Mouse (Mus musculus): ENCODE data around the gene Gm13199. TPM values are rescaled to one million over a fixed set of nuclear protein-coding genes. Genes with fewer than 3 reads are reported as not detected.

Gene Gm13199
- total RNA-seq (2021), result 1 to 10 TPM; 1.8 to 2.1 TPM
- long read RNA-seq, result 0 reads

DNA sequence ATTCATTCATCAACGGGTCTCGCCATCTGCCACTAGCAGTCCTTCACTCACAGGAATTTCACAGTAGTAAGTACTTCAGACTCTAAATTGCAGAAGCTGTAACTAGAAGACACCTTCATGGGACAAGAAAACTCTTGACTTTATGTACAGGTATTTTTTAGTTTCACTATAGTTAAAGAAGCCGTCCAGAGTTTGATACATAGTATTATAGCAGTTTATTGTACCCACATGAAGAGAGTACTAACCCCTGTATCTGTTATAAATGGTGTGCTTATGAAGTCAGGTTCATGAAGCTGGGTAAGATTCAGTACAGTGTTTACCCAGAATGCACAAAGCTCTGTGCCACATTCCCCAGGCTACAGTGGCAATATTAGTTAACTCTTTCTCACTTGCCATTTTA is at the start of gene Gm13199:
Gene Gm13199 (minus strand): TSS at position 101 of the 400 bp plus-strand sequence.
- no peak for DNase-seq (ENCODE audit: low spot score in 2 of 2)

- DNase-seq (ENCODE audit: low spot score in 2 of 2), result peak; percentile 13 to 30
Measured at GRCm38 (mm10) chr2:5911282-5911965, 48.7 kb upstream of the Gm13199 start.

- peak; percentile 38 for DNase-seq (ENCODE audit: low spot score in 2 of 2)
Measured at GRCm38 (mm10) chr2:5906625-5907024, 43.9 kb upstream of the Gm13199 start.

- DNase-seq (ENCODE audit: low spot score in 2 of 2), result peak; percentile 35 to 50
Measured at GRCm38 (mm10) chr2:5906092-5906491, 43.4 kb upstream of the Gm13199 start.

GRCm38 (mm10) chr2:5900145-5900544 is 37.4 kb upstream of the Gm13199 start:
- DNase-seq (ENCODE audit: low spot score in 2 of 2), result peak; percentile 30 to 31

GRCm38 (mm10) chr2:5894843-5895570 is 32.3 kb upstream of the Gm13199 start, which contains the start of gene Sec61a2:
Gene Sec61a2, minus strand, starts transcription at chr2:5895432.
- peak; percentile 100 for DNase-seq (ENCODE audit: low spot score in 2 of 2)

DNA sequence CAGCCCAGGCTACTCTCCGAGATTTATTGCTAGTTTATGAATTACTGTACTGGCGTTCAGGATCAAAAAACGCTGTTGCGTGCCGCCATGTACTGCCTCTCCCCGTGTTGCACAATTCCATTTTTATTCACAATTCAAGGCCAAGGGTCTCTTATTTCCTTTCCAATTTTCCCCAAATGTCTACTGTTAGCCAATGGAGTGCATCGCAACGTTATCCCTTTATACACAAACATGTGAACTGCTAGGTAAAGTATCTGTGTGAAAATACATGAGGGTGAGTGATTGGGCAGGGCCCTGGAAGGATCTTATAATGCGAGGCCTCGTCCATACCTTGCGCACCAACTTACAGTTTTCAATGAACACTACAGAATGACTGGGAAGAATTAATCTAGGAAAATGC is 31.6 kb upstream of the Gm13199 start:
- DNase-seq (ENCODE audit: low spot score in 2 of 2), result no peak

GRCm38 (mm10) chr2:5889412-5889811 is 26.7 kb upstream of the Gm13199 start:
- DNase-seq (ENCODE audit: low spot score in 2 of 2), result no peak

- DNase-seq (ENCODE audit: low spot score in 2 of 2), result no peak
Measured at GRCm38 (mm10) chr2:5888865-5889264, 26.1 kb upstream of the Gm13199 start.

- DNase-seq (ENCODE audit: low spot score in 2 of 2), result no peak
Measured at GRCm38 (mm10) chr2:5877446-5877845, 14.7 kb upstream of the Gm13199 start.

DNA sequence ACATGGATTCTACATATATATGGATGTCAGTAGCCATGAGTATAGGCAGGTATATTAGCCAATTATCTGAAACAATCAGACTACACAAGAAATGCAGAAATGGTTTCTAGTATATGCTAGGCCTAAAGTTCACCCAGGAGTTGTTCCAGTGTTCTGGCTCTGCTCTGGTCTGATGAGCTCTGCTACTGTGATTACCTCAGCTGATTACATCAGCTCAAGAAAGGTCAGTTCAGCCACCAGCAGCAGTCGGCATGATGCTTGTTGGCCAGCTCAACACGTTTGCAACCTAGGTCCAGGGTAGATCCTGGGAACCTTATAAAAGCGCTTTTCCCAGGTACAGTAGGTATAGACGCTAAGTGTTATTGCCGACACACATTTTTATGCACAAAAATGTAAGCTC is 7.0 kb upstream of the Gm13199 start:
- DNase-seq (ENCODE audit: low spot score in 2 of 2), result no peak

GRCm38 (mm10) chr2:5867681-5868080 is 4.9 kb upstream of the Gm13199 start:
- no peak for DNase-seq (ENCODE audit: low spot score in 2 of 2)

DNA sequence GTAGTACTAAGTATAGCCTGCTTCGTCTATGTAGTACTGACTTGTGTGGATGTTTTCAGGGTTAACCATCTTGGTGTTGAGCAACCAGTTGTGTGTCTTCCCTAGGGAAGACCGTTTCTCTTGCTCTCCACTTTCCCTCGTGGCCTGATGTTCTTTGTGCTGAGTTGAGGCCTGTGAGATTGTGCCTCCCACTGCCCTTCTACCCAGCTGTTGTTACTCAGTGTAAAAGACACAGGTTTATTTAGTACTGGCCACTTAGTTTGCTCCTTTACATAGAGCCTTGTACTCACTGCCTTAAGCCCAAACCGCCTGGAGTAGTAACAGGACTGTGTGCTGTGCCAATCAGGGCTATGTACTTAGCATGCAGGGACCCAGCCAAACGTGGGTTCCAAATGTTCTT is 10.9 kb downstream of the Gm13199 start:
- DNase-seq (ENCODE audit: low spot score in 2 of 2), result no peak

- DNase-seq (ENCODE audit: low spot score in 2 of 2), result no peak
Measured at GRCm38 (mm10) chr2:5851116-5851515, 11.6 kb downstream of the Gm13199 start.

DNA sequence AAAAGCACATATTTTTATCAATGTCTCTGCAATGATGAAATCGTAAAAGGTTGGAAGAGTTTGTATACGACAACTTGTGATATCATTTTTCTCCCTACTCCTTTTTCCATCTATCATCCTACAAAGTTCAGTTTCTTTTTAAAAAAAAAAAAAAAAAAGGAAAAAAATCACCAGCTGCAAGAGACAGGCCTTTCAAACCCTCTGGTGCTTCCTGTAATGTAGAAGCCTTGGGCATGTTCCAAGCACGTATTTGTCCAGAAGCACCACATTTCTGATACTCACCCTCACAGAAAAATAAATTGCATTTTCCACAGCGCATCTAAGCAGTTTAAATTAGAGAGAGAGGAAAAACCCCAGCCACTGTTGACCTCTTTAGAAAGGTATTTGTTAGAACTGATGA is 16.9 kb downstream of the Gm13199 start:
- DNase-seq (ENCODE audit: low spot score in 2 of 2), result no peak

GRCm38 (mm10) chr2:5844873-5845631 is 17.7 kb downstream of the Gm13199 start, which contains the start of the genes Nudt5 and Cdc123:
Gene Nudt5, plus strand, starts transcription at chr2:5845019.
Gene Cdc123, minus strand, starts transcription at chr2:5845164.
- DNase-seq (ENCODE audit: low spot score in 2 of 2), result peak; percentile 83 to 89

GRCm38 (mm10) chr2:5844181-5844872 is 18.4 kb downstream of the Gm13199 start:
- no peak for DNase-seq (ENCODE audit: low spot score in 2 of 2)

GRCm38 (mm10) chr2:5840815-5841214 is 21.9 kb downstream of the Gm13199 start:
- no peak for DNase-seq (ENCODE audit: low spot score in 2 of 2)

GRCm38 (mm10) chr2:5825265-5825913 is 37.3 kb downstream of the Gm13199 start:
- no peak for DNase-seq (ENCODE audit: low spot score in 2 of 2)

DNA sequence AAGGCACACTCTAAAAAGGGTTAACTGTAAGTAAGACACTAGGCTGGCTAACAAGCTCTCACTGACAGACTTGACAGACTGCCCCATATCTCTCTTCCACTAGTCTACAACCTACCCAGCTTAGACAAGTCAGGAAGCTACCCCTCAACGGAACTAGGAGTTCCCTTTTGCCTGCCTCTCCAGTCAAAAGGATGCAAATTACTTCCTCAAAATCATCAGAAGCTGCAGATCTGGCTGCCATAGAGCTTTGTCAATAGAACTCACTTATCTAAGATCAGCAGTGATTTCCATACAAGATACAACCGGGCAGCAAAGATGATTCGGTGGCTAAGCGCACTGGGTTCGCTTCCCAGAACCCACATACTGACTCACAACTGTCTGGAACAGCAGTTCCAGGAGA is 38.0 kb downstream of the Gm13199 start:
- DNase-seq (ENCODE audit: low spot score in 2 of 2), result no peak

DNA sequence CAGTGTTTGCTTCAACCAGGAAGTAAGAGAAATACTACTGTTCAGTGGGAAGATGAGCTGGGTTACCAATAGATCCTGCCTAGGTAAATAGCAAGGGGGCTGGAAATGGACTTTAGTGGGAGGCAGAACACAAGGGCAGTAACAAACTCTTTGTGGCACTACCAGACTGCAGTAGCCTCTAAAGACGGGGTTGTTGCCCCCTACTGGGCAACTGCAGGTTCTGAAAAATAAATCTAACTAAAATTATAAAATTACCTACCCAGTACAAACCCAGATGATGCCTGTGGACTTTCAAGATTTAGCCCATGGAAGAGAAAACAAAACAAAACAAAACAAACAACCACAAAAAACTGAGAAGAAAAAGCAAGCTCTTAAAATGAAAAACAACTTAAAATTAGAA is 38.5 kb downstream of the Gm13199 start:
- DNase-seq (ENCODE audit: low spot score in 2 of 2), result peak in 1 of 2 experiments; percentile 22

All from layer of hippocampus, postnatal 10 days (tissue).